Mouse (Mus musculus): Measurements from ENCODE around the gene Yy1. TPM values are rescaled to one million over a fixed set of nuclear protein-coding genes. Genes with fewer than 3 reads are reported as not detected.

Yy1 gene
- polyA plus RNA-seq, 1 experiment from 2014 or later: 17.6 TPM

DNA sequence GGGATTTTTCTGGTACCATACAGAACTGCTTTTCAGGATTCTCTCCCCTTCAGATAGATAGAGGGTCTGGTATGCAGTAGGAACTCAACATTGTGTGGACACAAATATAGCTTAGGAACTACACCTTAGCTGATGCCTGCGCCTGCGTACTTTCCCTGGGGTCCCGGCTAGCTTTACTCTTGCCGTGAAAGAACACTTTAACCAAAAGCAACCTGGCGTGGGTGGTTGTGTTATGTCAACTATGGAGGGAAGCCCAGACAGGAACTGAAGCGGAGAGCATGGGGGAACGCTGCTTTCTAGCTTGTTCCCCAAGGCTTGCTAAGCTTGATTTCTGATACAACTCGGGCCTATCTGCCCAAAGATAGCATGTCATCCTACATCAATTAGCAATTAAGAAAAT lies 34.5 kb upstream of the Yy1 start:
- no peaks in the 10 kb centered on the region for H3K36me3 ChIP-seq (ENCODE audit: control insufficient read depth, insufficient read depth, low read length)
- H3K4me3 ChIP-seq (ENCODE audit: low read depth, low read length): no peak overlapping the region
- no peak for DNase-seq (ENCODE audit: low spot score)
- H3K4me2 ChIP-seq (ENCODE audit: low read depth): no peak overlapping the region
- WGBS: 78% methylated on average over 8 of the region's 8 CpGs
- no peaks in the 10 kb centered on the region for H3K4me1 ChIP-seq (ENCODE audit: control insufficient read depth, insufficient read depth, low read length)
- no peak overlapping the region for H3K27ac ChIP-seq (ENCODE audit: low read depth, low read length)
- H3K9ac ChIP-seq (ENCODE audit: low read length): no peak overlapping the region
- 0 out of 2 replicates have a peak, but pooled peaks have one; percentile 2 for ATAC-seq (ENCODE audit: insufficient read depth, low FRiP score, low TSS enrichment)
- no peaks in the 10 kb centered on the region for H3K27me3 ChIP-seq (ENCODE audit: control insufficient read depth, insufficient read depth, low read length)
- no peaks in the 10 kb centered on the region for H3K9me3 ChIP-seq (ENCODE audit: control insufficient read depth, low read length)

DNA sequence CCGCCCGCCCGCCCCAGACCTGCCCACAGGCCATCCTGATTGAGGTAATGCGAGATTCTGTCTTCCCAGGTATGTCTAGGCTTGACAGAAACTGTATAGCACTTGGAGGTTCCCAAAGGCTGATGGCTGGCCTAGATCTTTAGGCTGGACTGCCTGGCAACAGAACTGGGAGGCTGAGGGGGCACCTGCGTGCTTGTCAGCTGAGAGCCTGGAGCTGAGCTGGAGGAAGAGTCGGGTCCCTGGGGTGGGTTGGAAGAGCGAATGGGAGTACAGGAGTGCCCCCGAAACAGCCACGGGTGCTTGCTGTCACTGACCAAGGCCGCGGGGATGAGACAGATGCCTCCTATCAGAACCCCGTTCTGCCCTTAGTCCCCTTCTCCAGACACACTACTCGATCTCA lies 34.1 kb upstream of the Yy1 start:
- Histone ChIP-seq H3K9me3 (ENCODE audit: control insufficient read depth, low read length) (no peaks in the 10 kb centered on the region), H3K4me2 (ENCODE audit: low read depth) (no peak overlapping the region), H3K9ac (ENCODE audit: low read length) (no peak overlapping the region), H3K36me3 (ENCODE audit: control insufficient read depth, insufficient read depth, low read length) (no peaks in the 10 kb centered on the region), H3K27ac (ENCODE audit: low read depth, low read length) (no peak overlapping the region), H3K27me3 (ENCODE audit: control insufficient read depth, insufficient read depth, low read length) (no peaks in the 10 kb centered on the region), H3K4me1 (ENCODE audit: control insufficient read depth, insufficient read depth, low read length) (no peaks in the 10 kb centered on the region), H3K4me3 (ENCODE audit: low read depth, low read length) (no peak overlapping the region)
- ATAC-seq (ENCODE audit: insufficient read depth, low FRiP score, low TSS enrichment) (no peak), DNase-seq (ENCODE audit: low spot score) (no peak)
- 81% methylated on average over 13 of the region's 13 CpGs for WGBS

DNA sequence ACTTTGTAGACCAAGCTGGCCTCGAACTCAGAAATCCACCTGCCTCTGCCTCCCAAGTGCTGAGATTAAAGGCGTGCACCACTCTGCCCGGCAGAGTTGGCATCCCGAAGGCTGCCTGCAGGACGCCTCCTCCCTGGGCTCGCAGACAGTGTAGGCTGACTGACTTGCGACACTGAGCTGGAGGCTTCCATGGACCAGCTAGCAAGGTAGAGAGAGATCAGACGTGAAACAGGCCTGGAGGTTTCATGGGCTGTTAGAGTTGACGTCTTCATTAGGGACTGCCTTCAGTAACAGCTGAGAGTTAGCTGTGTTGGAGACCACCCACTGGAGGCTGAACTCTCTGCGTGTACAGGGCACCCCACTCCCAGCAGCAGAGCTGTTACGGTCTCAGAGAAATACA lies 33.5 kb upstream of the Yy1 start:
- H3K27ac ChIP-seq (ENCODE audit: low read depth, low read length): no peak overlapping the region
- no peak overlapping the region for H3K4me3 ChIP-seq (ENCODE audit: low read depth, low read length)
- no peaks in the 10 kb centered on the region for H3K9me3 ChIP-seq (ENCODE audit: control insufficient read depth, low read length)
- no peaks in the 10 kb centered on the region for H3K4me1 ChIP-seq (ENCODE audit: control insufficient read depth, insufficient read depth, low read length)
- H3K4me2 ChIP-seq (ENCODE audit: low read depth): no peak overlapping the region
- 88% methylated on average over 11 of the region's 11 CpGs for WGBS
- DNase-seq (ENCODE audit: low spot score): no peak
- no peaks in the 10 kb centered on the region for H3K36me3 ChIP-seq (ENCODE audit: control insufficient read depth, insufficient read depth, low read length)
- no peak for ATAC-seq (ENCODE audit: insufficient read depth, low FRiP score, low TSS enrichment)
- H3K27me3 ChIP-seq (ENCODE audit: control insufficient read depth, insufficient read depth, low read length): no peaks in the 10 kb centered on the region
- H3K9ac ChIP-seq (ENCODE audit: low read length): no peak overlapping the region

DNA sequence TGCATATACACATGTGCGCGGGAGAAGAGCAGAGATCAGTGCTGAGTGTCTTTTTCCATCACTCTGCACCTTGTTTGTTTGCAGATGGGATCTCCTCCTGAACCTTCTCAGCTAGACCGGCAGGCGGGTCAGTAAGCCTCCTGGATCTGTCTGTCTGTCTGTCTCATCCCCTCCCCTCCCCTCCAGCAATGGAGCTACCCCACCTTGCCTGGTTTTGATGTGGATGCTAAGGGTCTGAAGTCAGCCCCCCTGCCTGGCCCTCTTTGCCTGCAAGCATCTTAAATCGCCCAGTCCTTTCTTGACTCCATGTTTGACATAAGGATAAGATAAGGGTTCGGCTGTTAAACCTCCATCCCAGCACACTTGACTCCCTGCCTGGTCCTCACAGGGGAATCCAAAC lies 32.8 kb upstream of the Yy1 start:
- Histone ChIP-seq H3K9ac (ENCODE audit: low read length) (no peak overlapping the region), H3K4me2 (ENCODE audit: low read depth) (no peak overlapping the region)
- no peak for DNase-seq (ENCODE audit: low spot score)

DNA sequence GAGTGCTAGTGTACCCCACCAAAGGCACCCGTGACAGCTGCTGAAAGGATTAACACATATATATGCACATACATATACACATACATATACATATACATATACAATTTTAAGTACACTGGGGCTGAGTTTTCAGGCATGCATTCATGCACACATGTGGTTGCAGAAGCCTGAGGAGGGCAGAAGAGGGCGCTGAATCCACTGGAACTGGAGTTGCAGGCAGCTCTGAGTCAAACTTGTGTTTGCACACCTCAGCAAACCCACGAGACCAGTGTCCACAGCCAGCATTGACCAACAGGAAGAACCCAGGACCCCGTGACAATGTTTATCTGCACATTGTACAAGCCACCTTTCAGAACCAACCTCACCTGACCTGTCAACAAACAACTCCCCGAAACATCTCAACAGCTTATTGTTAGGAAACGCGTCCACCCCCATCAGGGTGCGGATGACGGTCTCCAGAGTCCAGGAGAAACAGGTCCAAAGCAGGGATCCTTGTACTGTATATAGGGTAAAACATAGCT lies 32.2 kb upstream of the Yy1 start:
- Histone ChIP-seq H3K4me1 (ENCODE audit: control insufficient read depth, insufficient read depth, low read length) (no peaks in the 10 kb centered on the region), H3K4me2 (ENCODE audit: low read depth) (no peak overlapping the region), H3K9me3 (ENCODE audit: control insufficient read depth, low read length) (no peaks in the 10 kb centered on the region), H3K36me3 (ENCODE audit: control insufficient read depth, insufficient read depth, low read length) (no peaks in the 10 kb centered on the region), H3K4me3 (ENCODE audit: low read depth, low read length) (no peak overlapping the region), H3K9ac (ENCODE audit: low read length) (no peak overlapping the region), H3K27ac (ENCODE audit: low read depth, low read length) (no peak overlapping the region), H3K27me3 (ENCODE audit: control insufficient read depth, insufficient read depth, low read length) (no peaks in the 10 kb centered on the region)
- DNase-seq (ENCODE audit: low spot score) (no peak), ATAC-seq (ENCODE audit: insufficient read depth, low FRiP score, low TSS enrichment) (no peak)
- WGBS: 73% methylated on average over 9 of the region's 9 CpGs

More for the DNA sequence above, 32.8 kb upstream of the Yy1 start:
- Histone ChIP-seq H3K9me3 (ENCODE audit: control insufficient read depth, low read length) (no peaks in the 10 kb centered on the region), H3K27ac (ENCODE audit: low read depth, low read length) (no peak overlapping the region), H3K36me3 (ENCODE audit: control insufficient read depth, insufficient read depth, low read length) (no peaks in the 10 kb centered on the region), H3K27me3 (ENCODE audit: control insufficient read depth, insufficient read depth, low read length) (no peaks in the 10 kb centered on the region), H3K4me1 (ENCODE audit: control insufficient read depth, insufficient read depth, low read length) (no peaks in the 10 kb centered on the region), H3K4me3 (ENCODE audit: low read depth, low read length) (no peak overlapping the region)
- no peak for ATAC-seq (ENCODE audit: insufficient read depth, low FRiP score, low TSS enrichment)
- 84% methylated on average over 6 of the region's 6 CpGs for WGBS

DNA sequence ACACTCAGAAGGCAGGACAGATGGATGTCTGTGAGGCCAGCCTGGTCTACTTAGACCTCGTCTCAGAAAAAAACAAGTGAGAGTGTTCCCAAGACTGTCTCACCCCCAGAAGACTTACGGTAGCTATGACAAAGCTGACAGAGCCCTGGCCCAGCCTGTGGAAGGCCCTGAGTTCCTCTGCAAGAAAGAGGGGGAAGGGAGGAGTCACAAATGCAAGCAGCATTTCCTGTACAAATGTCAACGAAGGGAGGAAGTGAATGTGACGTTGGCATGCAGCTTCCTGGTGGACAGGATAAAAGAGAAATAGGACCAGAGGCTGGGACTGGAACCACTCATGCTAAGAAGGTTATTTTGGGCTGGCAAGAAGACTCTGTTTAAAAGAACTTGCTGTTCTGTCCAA lies 31.6 kb upstream of the Yy1 start:
- DNase-seq (ENCODE audit: low spot score): no peak
- WGBS: 74% methylated on average over 4 of the region's 4 CpGs
- Histone ChIP-seq H3K4me2 (ENCODE audit: low read depth) (no peak overlapping the region), H3K9me3 (ENCODE audit: control insufficient read depth, low read length) (no peaks in the 10 kb centered on the region), H3K4me3 (ENCODE audit: low read depth, low read length) (no peak overlapping the region), H3K27me3 (ENCODE audit: control insufficient read depth, insufficient read depth, low read length) (no peaks in the 10 kb centered on the region), H3K36me3 (ENCODE audit: control insufficient read depth, insufficient read depth, low read length) (no peaks in the 10 kb centered on the region), H3K27ac (ENCODE audit: low read depth, low read length) (no peak overlapping the region), H3K4me1 (ENCODE audit: control insufficient read depth, insufficient read depth, low read length) (no peaks in the 10 kb centered on the region), H3K9ac (ENCODE audit: low read length) (no peak overlapping the region)
- no peak for ATAC-seq (ENCODE audit: insufficient read depth, low FRiP score, low TSS enrichment)

DNA sequence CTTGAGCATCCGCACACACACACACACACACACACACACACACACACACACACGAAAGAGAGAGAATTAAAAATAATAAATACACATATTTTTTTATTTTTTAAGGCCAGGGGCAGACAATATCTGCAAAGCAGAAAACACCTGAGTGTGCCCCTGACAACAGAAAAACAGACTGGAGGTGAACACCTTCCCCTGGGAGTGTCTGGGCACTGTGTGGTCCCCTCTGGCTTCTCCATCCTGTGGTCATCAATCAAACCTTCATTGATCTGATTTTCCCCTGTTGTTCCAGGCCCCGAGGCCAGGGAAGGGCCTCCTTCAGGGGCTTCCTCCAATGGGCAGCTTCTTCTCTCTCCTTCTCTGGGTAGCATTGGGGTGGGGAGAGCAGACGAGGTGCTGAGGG lies 31.1 kb upstream of the Yy1 start:
- no peak for DNase-seq (ENCODE audit: low spot score)
- no peaks in the 10 kb centered on the region for H3K9me3 ChIP-seq (ENCODE audit: control insufficient read depth, low read length)
- no peak overlapping the region for H3K4me3 ChIP-seq (ENCODE audit: low read depth, low read length)
- no peak overlapping the region for H3K9ac ChIP-seq (ENCODE audit: low read length)
- no peak overlapping the region for H3K27ac ChIP-seq (ENCODE audit: low read depth, low read length)
- no peaks in the 10 kb centered on the region for H3K36me3 ChIP-seq (ENCODE audit: control insufficient read depth, insufficient read depth, low read length)
- H3K4me1 ChIP-seq (ENCODE audit: control insufficient read depth, insufficient read depth, low read length): no peaks in the 10 kb centered on the region
- WGBS: 66% methylated on average over 4 of the region's 4 CpGs
- no peak overlapping the region for H3K4me2 ChIP-seq (ENCODE audit: low read depth)
- no peaks in the 10 kb centered on the region for H3K27me3 ChIP-seq (ENCODE audit: control insufficient read depth, insufficient read depth, low read length)
- no peak for ATAC-seq (ENCODE audit: insufficient read depth, low FRiP score, low TSS enrichment)

DNA sequence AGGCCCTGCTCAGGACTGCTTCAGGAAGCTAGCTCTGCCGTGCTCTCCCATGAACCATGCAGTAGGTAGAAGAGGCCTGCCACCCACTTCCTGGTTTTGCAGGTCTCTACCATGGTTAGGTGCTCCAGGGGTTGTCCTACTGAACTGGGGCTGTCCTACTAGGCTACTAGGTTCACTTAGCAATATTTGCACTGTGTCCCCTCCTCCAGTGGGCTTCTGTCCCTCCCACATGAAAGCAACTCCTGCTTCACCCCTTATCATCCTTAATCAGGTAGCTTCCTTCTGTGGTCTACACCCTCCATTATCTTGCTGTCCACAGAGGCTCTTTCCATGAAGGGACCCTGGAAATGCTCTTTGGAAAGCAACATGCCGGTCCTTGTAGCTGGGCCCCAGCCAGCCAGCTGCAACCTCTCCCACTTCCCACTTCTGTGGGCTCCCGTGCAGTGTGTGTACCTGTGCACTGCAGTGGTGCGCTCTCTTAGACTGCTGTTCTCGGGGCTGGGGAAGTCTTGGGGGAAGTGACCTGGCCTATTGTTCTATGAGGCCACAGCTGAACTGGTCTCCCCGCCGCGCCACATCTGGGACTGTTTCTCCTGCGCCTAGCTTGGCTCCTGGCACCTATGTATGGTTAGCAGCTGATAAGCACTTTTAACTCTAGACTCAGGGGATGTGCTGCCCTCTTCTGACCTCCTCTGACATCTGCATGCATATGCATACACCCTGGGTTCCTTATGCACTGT lies 29.5 kb upstream of the Yy1 start:
- Histone ChIP-seq H3K27ac (ENCODE audit: low read depth, low read length) (no peak overlapping the region), H3K4me2 (ENCODE audit: low read depth) (no peak overlapping the region), H3K27me3 (ENCODE audit: control insufficient read depth, insufficient read depth, low read length) (no peaks in the 10 kb centered on the region), H3K36me3 (ENCODE audit: control insufficient read depth, insufficient read depth, low read length) (no peaks in the 10 kb centered on the region), H3K9me3 (ENCODE audit: control insufficient read depth, low read length) (no peaks in the 10 kb centered on the region), H3K4me1 (ENCODE audit: control insufficient read depth, insufficient read depth, low read length) (no peaks in the 10 kb centered on the region), H3K4me3 (ENCODE audit: low read depth, low read length) (no peak overlapping the region), H3K9ac (ENCODE audit: low read length) (no peak overlapping the region)
- ATAC-seq (ENCODE audit: insufficient read depth, low FRiP score, low TSS enrichment) (no peak), DNase-seq (ENCODE audit: low spot score) (no peak)
- WGBS: 70% methylated on average over 9 of the region's 9 CpGs
